In genomic region chr19:46763356-46763755, GRCm38 (mm10) we compare ENCODE assay signal across 8 mouse cellular contexts. TPM values are rescaled to one million over a fixed set of nuclear protein-coding genes. Genes with fewer than 3 reads are reported as not detected.
DNase-seq lines count a peak whose midpoint lies in the region; ATAC-seq lines count a peak whose summit lies in the region.

No protein-coding gene starts in this region.

- H3K9me3 ChIP-seq in neural tube, embryonic 11.5 days (ENCODE audit: control insufficient read depth, low read length): no peaks in the 10 kb centered on the region
- H3K9me3 ChIP-seq in limb, embryonic 15.5 days: no peaks in the 10 kb centered on the region
- H3K9me3 ChIP-seq in stomach, embryonic 16.5 days (replicated peaks; ENCODE audit: control insufficient read depth, low read length): no peaks in the 10 kb centered on the region

- H3K4me2 ChIP-seq in neural tube, embryonic 11.5 days (ENCODE audit: low read depth): peak overlapping the region; percentile 97
- peak overlapping the region; percentile 100 for H3K4me2 ChIP-seq in limb, embryonic 15.5 days
- peak overlapping the region; percentile 91 for H3K4me2 ChIP-seq in stomach, embryonic 16.5 days (ENCODE audit: low read depth, low read length)

- WGBS in neural tube, embryonic 11.5 days: 4% methylated on average over 7 of the region's 7 CpGs
- WGBS in limb, embryonic 15.5 days: 19% methylated on average over 7 of the region's 7 CpGs
- 36% methylated on average over 7 of the region's 7 CpGs for WGBS in stomach, embryonic 16.5 days

- DNase-seq in cerebellum, postnatal 14 days: peak; percentile 48 to 57
- DNase-seq in cerebellum, adult 8-10 months: no peak
- DNase-seq in neural tube, embryonic 11.5 days (ENCODE audit: low spot score): no peak
- DNase-seq in neural tube, embryonic 10.5 days (ENCODE audit: extremely low spot score, low spot score): no peak
- no peak for DNase-seq in left cerebral cortex, postnatal 10 days (ENCODE audit: extremely low spot score in 1 of 2, low spot score in 2 of 2)

- H3K36me3 ChIP-seq in neural tube, embryonic 11.5 days (ENCODE audit: control insufficient read depth, insufficient read depth, low read length): no peaks in the 10 kb centered on the region
- no peaks in the 10 kb centered on the region for H3K36me3 ChIP-seq in limb, embryonic 15.5 days
- H3K36me3 ChIP-seq in stomach, embryonic 16.5 days (ENCODE audit: control insufficient read depth, insufficient read depth, low read length): no peaks in the 10 kb centered on the region

- no peak overlapping the region for H3K27ac ChIP-seq in neural tube, embryonic 11.5 days (ENCODE audit: low read depth, low read length)
- H3K27ac ChIP-seq in limb, embryonic 15.5 days: no peak overlapping the region
- H3K27ac ChIP-seq in stomach, embryonic 16.5 days (ENCODE audit: low read length): no peak overlapping the region

- peaks cover 11% of the 10 kb centered on the region for H3K27me3 ChIP-seq in neural tube, embryonic 11.5 days (ENCODE audit: control insufficient read depth, insufficient read depth, low read length)
- H3K27me3 ChIP-seq in limb, embryonic 15.5 days: peaks cover 20% of the 10 kb centered on the region; the same call in 1 of the 2 replicates
- H3K27me3 ChIP-seq in stomach, embryonic 16.5 days (ENCODE audit: control insufficient read depth, insufficient read depth, low read length): 0 out of 2 replicates have a peak, but pooled peaks cover 7% of the 10 kb centered on the region

- H3K4me3 ChIP-seq in neural tube, embryonic 11.5 days (ENCODE audit: low read depth, low read length): peak overlapping the region; percentile 78
- H3K4me3 ChIP-seq in limb, embryonic 15.5 days: peak overlapping the region; percentile 87
- peak overlapping the region; percentile 93 for H3K4me3 ChIP-seq in stomach, embryonic 16.5 days (replicated peaks; ENCODE audit: low read length)

- peaks cover 11% of the 10 kb centered on the region; the same call in 1 of the 2 replicates for H3K4me1 ChIP-seq in neural tube, embryonic 11.5 days (ENCODE audit: control insufficient read depth, insufficient read depth, low read length)
- H3K4me1 ChIP-seq in limb, embryonic 15.5 days: peaks cover 21% of the 10 kb centered on the region
- H3K4me1 ChIP-seq in stomach, embryonic 16.5 days (ENCODE audit: control insufficient read depth, insufficient read depth, low read length): peaks cover 12% of the 10 kb centered on the region

- H3K9ac ChIP-seq in neural tube, embryonic 11.5 days (ENCODE audit: low read length): no peak overlapping the region
- H3K9ac ChIP-seq in limb, embryonic 15.5 days: no peak overlapping the region
- no peak overlapping the region for H3K9ac ChIP-seq in stomach, embryonic 16.5 days (ENCODE audit: low read length)

- no peak for ATAC-seq in neural tube, embryonic 11.5 days (ENCODE audit: insufficient read depth, low FRiP score, low TSS enrichment)
- ATAC-seq in limb, embryonic 15.5 days (ENCODE audit: insufficient number of reproducible peaks, low FRiP score, low TSS enrichment, low read depth): no peak
- ATAC-seq in stomach, embryonic 16.5 days (ENCODE audit: insufficient read depth, low FRiP score): no peak
- ATAC-seq in megakaryocyte-erythroid progenitor cell, adult 5-6 weeks (replicated peaks; ENCODE audit: low FRiP score, low TSS enrichment, poor library complexity, severe bottlenecking): no peak

- intact Hi-C loops in left cerebral cortex, postnatal 10 days (cut with DNase I): loop anchor here (5.0 kb wide), 1 partner anchor 234 kb away; no protein-coding TSS in a partner anchor

RNA-seq across cellular contexts. Expression of gene Cnnm2, which starts 2.0 kb away (rescaled TPM):
- 5.4 and 6.8 TPM in 2 replicates for polyA plus RNA-seq in neural tube, embryonic 11.5 days (2014; fragmentation: Nextera tagmentation; extraction: Ambion mirVana)
- polyA plus RNA-seq in limb, embryonic 15.5 days (2015; fragmentation: Nextera tagmentation; extraction: Ambion mirVana): 3.1 and 4.0 TPM in 2 replicates
- 1.5 TPM in 2 replicates for polyA plus RNA-seq in stomach, embryonic 16.5 days (2015; fragmentation: Nextera tagmentation; extraction: Ambion mirVana)
- 20.3 and 22.0 TPM in 2 replicates for total RNA-seq in megakaryocyte-erythroid progenitor cell, adult 5-6 weeks (2014; fragmentation: Nextera tagmentation)
- 7.0 and 13.6 TPM in 2 replicates for total RNA-seq in megakaryocyte-erythroid progenitor cell, adult 5-6 weeks (2017)
- total RNA-seq in left cerebral cortex, postnatal 10 days (2021): 10 to 100 TPM; 25.8 to 29.4 TPM

RNA-seq across cellular contexts. Expression of gene As3mt, which starts 56.1 kb away (rescaled TPM):
- polyA plus RNA-seq in neural tube, embryonic 11.5 days (2014; fragmentation: Nextera tagmentation; extraction: Ambion mirVana): 33.0 and 35.2 TPM in 2 replicates
- 20.6 and 24.1 TPM in 2 replicates for polyA plus RNA-seq in limb, embryonic 15.5 days (2015; fragmentation: Nextera tagmentation; extraction: Ambion mirVana)
- polyA plus RNA-seq in stomach, embryonic 16.5 days (2015; fragmentation: Nextera tagmentation; extraction: Ambion mirVana): 26.6 and 28.1 TPM in 2 replicates
- 6.5 and 6.6 TPM in 2 replicates for total RNA-seq in megakaryocyte-erythroid progenitor cell, adult 5-6 weeks (2014; fragmentation: Nextera tagmentation)
- total RNA-seq in megakaryocyte-erythroid progenitor cell, adult 5-6 weeks (2017): 1.6 and 16.2 TPM in 2 replicates
- 10 to 100 TPM; 18.7 to 18.9 TPM for total RNA-seq in left cerebral cortex, postnatal 10 days (2021)

Comparison
In these comparisons a context has a peak if more than half of its experiments do, and no peak if none do; other contexts are left out.
1. DNase-seq: peak in cerebellum, postnatal 14 days (2 of 2); none in cerebellum, adult 8-10 months (single experiment), neural tube, embryonic 11.5 days (single experiment), neural tube, embryonic 10.5 days (single experiment) and left cerebral cortex, postnatal 10 days (0 of 2).
2. Peak in every context shown above with its lines, with median percentiles within 50 percentile points of each other: H3K4me2 ChIP-seq and H3K4me3 ChIP-seq.